Mouse (Mus musculus) bone marrow macrophage, adult 2 months (primary cell): Measurements from ENCODE around the gene Ptprm.

ENCODE experiments used
- CTCF ChIP-seq: IDR thresholded peaks from 2 replicates; pipeline ENCODE4 v1.5.1; 2012; ENCODE audit warnings: low read depth, mild to moderate bottlenecking, low read length, moderate library complexity
- POLR2A ChIP-seq: IDR thresholded peaks from 2 replicates; pipeline ENCODE4 v1.6.1; 2012; ENCODE audit warnings: mild to moderate bottlenecking, low read depth, low read length, borderline replicate concordance

- TF ChIP-seq CTCF (no peak), POLR2A (no peak)
Measured at GRCm38 (mm10) chr17:67364491-67364890, 10.2 kb upstream of the Ptprm start.
